Mouse (Mus musculus): Measurements from ENCODE around the gene Tex261. TPM values are rescaled to one million over a fixed set of nuclear protein-coding genes. Genes with fewer than 3 reads are reported as not detected.

The Tex261 gene
- polyA plus RNA-seq, 1 experiment: 156 TPM

DNA sequence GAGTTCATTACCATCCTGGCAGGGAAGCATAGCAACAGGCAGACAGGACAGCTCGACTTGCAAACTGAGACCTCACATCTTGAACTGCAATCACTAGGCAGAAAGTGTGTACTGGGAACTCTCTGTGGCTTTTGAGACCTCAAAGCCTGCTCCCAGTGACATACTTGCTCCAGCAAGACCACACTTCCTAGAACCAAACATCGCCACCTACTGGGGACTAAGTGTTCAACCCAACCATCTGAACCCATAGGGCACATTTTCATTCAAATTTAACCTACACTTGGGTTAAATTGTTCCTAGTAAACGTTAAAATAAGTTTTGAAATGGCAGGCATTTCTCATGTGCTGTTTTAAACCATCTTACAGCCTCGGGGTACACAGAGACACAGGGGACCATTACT lies 48.4 kb downstream of the Tex261 start:
- Histone ChIP-seq H3K36me3 (ENCODE audit: control insufficient read depth, insufficient read depth, low read length) (no peaks in the 10 kb centered on the region), H3K4me1 (ENCODE audit: control insufficient read depth, insufficient read depth, low read length) (no peaks in the 10 kb centered on the region), H3K27ac (ENCODE audit: insufficient read depth, low read depth, low read length) (no peak overlapping the region), H3K4me3 (ENCODE audit: insufficient read depth, low read depth, low read length) (no peak overlapping the region), H3K27me3 (replicated peaks; ENCODE audit: control insufficient read depth, insufficient read depth, low read length) (0 out of 2 replicates have a peak, but pooled peaks cover 2% of the 10 kb centered on the region)
- no peak for DNase-seq
- peak; percentile 29; the same call in 1 of the 2 replicates for TF ChIP-seq CTCF (conservative IDR thresholded peaks at IDR 0.05; ENCODE audit: insufficient read depth, insufficient read length, low read depth, low read length)
- no peak for TF ChIP-seq POLR2A (IDR thresholded peaks at IDR 0.05; ENCODE audit: low read depth, low read length)
- 50% methylated on average over 4 of the region's 4 CpGs for WGBS

GRCm38 (mm10) chr6:83722526-83722925 lies 53.1 kb downstream of the Tex261 start:
- TF ChIP-seq POLR2A (IDR thresholded peaks at IDR 0.05; ENCODE audit: low read depth, low read length) (no peak), CTCF (conservative IDR thresholded peaks at IDR 0.05; ENCODE audit: insufficient read depth, insufficient read length, low read depth, low read length) (no peak)
- no peaks in the 10 kb centered on the region for H3K36me3 ChIP-seq (ENCODE audit: control insufficient read depth, insufficient read depth, low read length)
- DNase-seq: no peak
- no peak overlapping the region for H3K4me3 ChIP-seq (ENCODE audit: insufficient read depth, low read depth, low read length)
- H3K27me3 ChIP-seq (replicated peaks; ENCODE audit: control insufficient read depth, insufficient read depth, low read length): peaks cover 2% of the 10 kb centered on the region; the same call in 1 of the 2 replicates
- H3K27ac ChIP-seq (ENCODE audit: insufficient read depth, low read depth, low read length): no peak overlapping the region
- WGBS: 11% methylated on average over 6 of the region's 6 CpGs
- no peaks in the 10 kb centered on the region for H3K4me1 ChIP-seq (ENCODE audit: control insufficient read depth, insufficient read depth, low read length)

Other genes with a start within 250 kb of the Tex261 start
- gene Actg2, start 239.5 kb downstream of the Tex261 start, polyA plus RNA-seq (2012; rRNA removed): 2.0 and 10.5 TPM in 2 replicates
- 13.9 and 15.7 TPM in 2 replicates for gene Stambp, start 203.1 kb downstream of the Tex261 start, polyA plus RNA-seq (2012; rRNA removed)
- not detected in 2 replicates for gene Clec4f, start 119.6 kb downstream of the Tex261 start, polyA plus RNA-seq (2012; rRNA removed)
- 0.19 and 0.28 TPM in 2 replicates for gene Cd207, start 98.0 kb downstream of the Tex261 start, polyA plus RNA-seq (2012; rRNA removed)
- not detected in 2 replicates for gene Vax2, start 64.5 kb downstream of the Tex261 start, polyA plus RNA-seq (2012; rRNA removed)
- 137 and 154 TPM in 2 replicates for gene Atp6v1b1, start 32.8 kb downstream of the Tex261 start, polyA plus RNA-seq (2012; rRNA removed)
- 0.14 TPM in 2 replicates for gene Ankrd53, start 13.2 kb downstream of the Tex261 start, polyA plus RNA-seq (2012; rRNA removed)
- gene Nagk, start 19.2 kb upstream of the Tex261 start, polyA plus RNA-seq (2012; rRNA removed): 32.2 and 38.6 TPM in 2 replicates
- 7.1 and 10.0 TPM in 2 replicates for gene Paip2b, start 55.9 kb upstream of the Tex261 start, polyA plus RNA-seq (2012; rRNA removed)
- 6.2 and 7.4 TPM in 2 replicates for gene Zfp638, start 91.3 kb upstream of the Tex261 start, polyA plus RNA-seq (2012; rRNA removed)
- gene Dysf, start 232.8 kb upstream of the Tex261 start, polyA plus RNA-seq (2012; rRNA removed): 20.7 and 20.8 TPM in 2 replicates

Data from kidney, adult 2 months (tissue).